Mouse (Mus musculus) ES-Bruce4 (cell line): ENCODE measurements around the gene Gca.

ENCODE experiments used
- CTCF ChIP-seq: IDR thresholded peaks from one replicate; pipeline ENCODE4 v1.8.1; 2011; ENCODE audit warnings: low read depth, low read length
- EP300 ChIP-seq: IDR thresholded peaks from 2 replicates; pipeline ENCODE4 v1.6.1; 2011; ENCODE audit warnings: low read depth, low read length; ENCODE audit not compliant: insufficient read depth
- POLR2A ChIP-seq: IDR thresholded peaks from one replicate; pipeline ENCODE4 v1.8.1; 2011; ENCODE audit warnings: low read length; ENCODE audit not compliant: insufficient read depth

DNA sequence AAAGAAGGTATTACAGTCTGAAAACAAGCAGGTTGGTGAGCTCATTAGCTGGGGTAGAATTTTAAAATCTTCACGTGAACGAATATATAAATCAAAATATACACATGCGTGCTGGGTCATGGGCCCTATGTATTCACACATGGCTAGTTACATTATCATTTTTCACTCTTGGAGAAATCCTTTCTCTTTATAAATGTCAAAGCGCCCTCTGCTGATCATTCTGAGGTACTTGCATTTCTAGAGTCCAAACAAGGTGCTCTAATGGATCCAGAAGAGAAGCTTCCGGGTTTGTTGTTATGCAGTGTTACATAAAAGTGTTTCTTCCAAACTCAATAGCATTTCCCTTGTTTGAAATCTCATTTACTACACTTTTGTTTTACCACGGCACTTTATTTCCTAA lies 33.6 kb upstream of the Gca start:
- TF ChIP-seq CTCF (no peak), POLR2A (no peak), EP300 (no peak)
